Mouse (Mus musculus) urinary bladder, adult 2 months (tissue): ENCODE results near the gene Osbpl10. TPM values are rescaled to one million over a fixed set of nuclear protein-coding genes. Genes with fewer than 3 reads are reported as not detected.
"Not testable (repeated sequence)": the region's sequence is repeated elsewhere in the genome, so short reads cannot be mapped to it uniquely, and the experiment has no call there.

Source experiments
- DNase-seq: peaks from one replicate; pipeline ENCODE4 v3.0.0; 2022; ENCODE audit warnings: low spot score
- polyA plus RNA-seq: library from polyadenylated mRNA; depleted of rRNA; stranded (reverse); fragments of >200 nt; gene quantifications from 2 replicates; pipeline ENCODE4 v1.2.3, GENCODE M21; 2012; rRNA removed

Osbpl10 gene
- 1.8 and 2.9 TPM in 2 replicates for polyA plus RNA-seq

- DNase-seq = peak; percentile 58
Observed at GRCm38 (mm10) chr9:114978281-114979111, at the start of gene Osbpl10. Gene Osbpl10, plus strand, starts transcription at chr9:114978569.

GRCm38 (mm10) chr9:114930464-114931090 lies 47.8 kb upstream of the Osbpl10 start:
- DNase-seq = peak; percentile 37

- no peak for DNase-seq
Observed at GRCm38 (mm10) chr9:114932607-114933006, 45.8 kb upstream of the Osbpl10 start.

- DNase-seq = no peak
Observed at GRCm38 (mm10) chr9:114933037-114933722, 45.2 kb upstream of the Osbpl10 start.

- DNase-seq = peak; percentile 95
Observed at GRCm38 (mm10) chr9:114933723-114934171, 44.6 kb upstream of the Osbpl10 start, which contains the start of gene Gpd1l. Gene Gpd1l, minus strand, starts transcription at chr9:114933987.

- no peak for DNase-seq
Observed at GRCm38 (mm10) chr9:114934231-114934630, 44.1 kb upstream of the Osbpl10 start.

- no peak for DNase-seq
Observed at GRCm38 (mm10) chr9:114935321-114935720, 43.0 kb upstream of the Osbpl10 start.

- no peak for DNase-seq
Observed at GRCm38 (mm10) chr9:114936687-114937086, 41.7 kb upstream of the Osbpl10 start.

- DNase-seq = no peak
Observed at GRCm38 (mm10) chr9:114944642-114945041, 33.7 kb upstream of the Osbpl10 start.

- no peak for DNase-seq
Observed at GRCm38 (mm10) chr9:114945576-114945975, 32.8 kb upstream of the Osbpl10 start.

- DNase-seq = no peak
Observed at GRCm38 (mm10) chr9:114948395-114948794, 30.0 kb upstream of the Osbpl10 start.

- no peak for DNase-seq
Observed at GRCm38 (mm10) chr9:114952866-114953265, 25.5 kb upstream of the Osbpl10 start.

- DNase-seq = no peak
Observed at GRCm38 (mm10) chr9:114955340-114955739, 23.0 kb upstream of the Osbpl10 start.

GRCm38 (mm10) chr9:114956945-114957344 lies 21.4 kb upstream of the Osbpl10 start:
- no peak for DNase-seq

- no peak for DNase-seq
Observed at GRCm38 (mm10) chr9:114960043-114960789, 18.2 kb upstream of the Osbpl10 start.

GRCm38 (mm10) chr9:114960844-114961243 lies 17.5 kb upstream of the Osbpl10 start:
- DNase-seq = no peak

GRCm38 (mm10) chr9:114964093-114964492 lies 14.3 kb upstream of the Osbpl10 start:
- DNase-seq = no peak

- DNase-seq = not testable (repeated sequence)
Observed at GRCm38 (mm10) chr9:114966286-114966685, 12.1 kb upstream of the Osbpl10 start.

GRCm38 (mm10) chr9:114977461-114978280 lies 698 bp upstream of the Osbpl10 start:
- no peak for DNase-seq

- DNase-seq = no peak
Observed at GRCm38 (mm10) chr9:114979969-114980368, 1.6 kb downstream of the Osbpl10 start.
